Mouse (Mus musculus) layer of hippocampus, postnatal 25 days (tissue): ENCODE measurements at regions not wholly inside any gene's neighbourhood (a gene's known extent, or its start where the extent isn't known, plus 50 kb on each side); places are given as distances from the start of the nearest gene placed in this dataset.
A peak's percentile ranks its signal among the peaks of the same experiment; 100 is the strongest.

Source experiments
- DNase-seq, 2 experiments: peaks; one replicate each; pipeline ENCODE4 v3.0.0; 2022; ENCODE audit warnings: mixed read lengths in 2 of 2, low spot score in 1 of 2; ENCODE audit errors: extremely low spot score in 1 of 2

GRCm38 (mm10) chr1:83736428-83737117 is 328.6 kb upstream of the Sphkap start:
- DNase-seq = peak in 1 of 2 experiments; percentile 39

GRCm38 (mm10) chr1:83731682-83732081 is 323.7 kb upstream of the Sphkap start:
- DNase-seq = no peak

DNA sequence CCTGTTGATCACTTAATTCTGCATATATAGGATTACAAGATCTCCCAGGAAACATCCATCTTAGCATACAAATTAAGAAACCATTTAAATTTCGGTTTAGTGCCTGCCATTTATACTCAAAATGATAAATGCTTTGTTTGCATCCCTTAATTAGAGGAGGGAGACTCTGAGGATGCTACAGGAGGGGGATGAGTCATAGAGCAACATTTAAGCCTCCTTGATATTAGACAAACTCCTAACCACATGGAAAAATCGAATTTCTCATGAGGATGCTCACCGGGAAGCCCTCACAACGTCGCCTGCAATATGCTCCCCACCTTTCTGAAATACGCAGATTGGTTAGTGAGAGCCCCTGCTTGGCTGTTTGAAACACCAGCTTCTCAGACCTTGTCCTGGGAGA is 320.8 kb upstream of the Sphkap start:
- no peak for DNase-seq

GRCm38 (mm10) chr1:83727938-83728337 is 319.9 kb upstream of the Sphkap start:
- DNase-seq = no peak

GRCm38 (mm10) chr1:83727215-83727614 is 319.2 kb upstream of the Sphkap start:
- DNase-seq = no peak

GRCm38 (mm10) chr1:83723096-83723495 is 315.1 kb upstream of the Sphkap start:
- no peak for DNase-seq

GRCm38 (mm10) chr1:83720166-83720565 is 312.2 kb upstream of the Sphkap start:
- no peak for DNase-seq

GRCm38 (mm10) chr1:83717056-83717455 is 309.1 kb upstream of the Sphkap start:
- DNase-seq = peak in 1 of 2 experiments; percentile 54

GRCm38 (mm10) chr1:83701696-83702404 is 293.9 kb upstream of the Sphkap start:
- DNase-seq = no peak

DNA sequence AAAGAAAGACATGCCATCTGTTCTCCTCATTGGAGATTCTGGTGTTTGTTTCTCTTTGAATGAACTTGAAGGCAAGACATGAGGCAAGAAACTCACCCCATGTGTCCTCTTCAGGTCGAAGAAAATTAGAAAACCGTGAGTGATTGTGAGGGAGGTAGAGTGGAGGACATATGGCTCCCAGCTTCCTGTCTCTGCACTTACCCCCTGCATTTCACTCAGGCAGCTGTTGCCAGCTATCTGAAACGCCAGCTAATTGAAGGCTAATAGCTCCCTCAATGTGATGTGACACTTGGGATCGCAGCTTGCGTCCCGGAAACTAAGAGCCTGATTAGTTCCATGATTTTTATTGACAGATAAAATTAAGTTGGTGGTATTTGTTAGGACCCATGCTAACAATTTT is 289.4 kb upstream of the Sphkap start:
- DNase-seq = no peak

DNA sequence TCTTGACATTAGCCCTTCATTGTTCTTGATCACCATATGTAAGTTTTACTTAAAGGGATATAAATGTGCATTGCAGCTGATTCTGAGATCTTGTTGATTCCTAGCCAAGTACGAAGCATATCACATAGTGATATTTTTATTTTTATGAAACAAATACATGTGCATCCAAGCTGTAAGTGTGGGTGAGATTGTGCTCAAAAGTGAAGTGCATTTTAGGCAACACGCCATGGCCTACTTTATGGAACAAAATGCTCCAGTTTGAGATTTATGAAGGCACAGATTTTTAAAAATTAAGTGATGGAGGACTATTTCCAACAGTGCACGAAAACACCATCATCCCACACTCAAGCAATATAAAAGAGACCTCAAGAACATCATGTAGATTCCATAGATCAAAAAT is 277.2 kb upstream of the Sphkap start:
- no peak for DNase-seq

- no peak for DNase-seq
These were observed 257.3 kb upstream of the Sphkap start for GRCm38 (mm10) chr1:83665326-83665725.

DNA sequence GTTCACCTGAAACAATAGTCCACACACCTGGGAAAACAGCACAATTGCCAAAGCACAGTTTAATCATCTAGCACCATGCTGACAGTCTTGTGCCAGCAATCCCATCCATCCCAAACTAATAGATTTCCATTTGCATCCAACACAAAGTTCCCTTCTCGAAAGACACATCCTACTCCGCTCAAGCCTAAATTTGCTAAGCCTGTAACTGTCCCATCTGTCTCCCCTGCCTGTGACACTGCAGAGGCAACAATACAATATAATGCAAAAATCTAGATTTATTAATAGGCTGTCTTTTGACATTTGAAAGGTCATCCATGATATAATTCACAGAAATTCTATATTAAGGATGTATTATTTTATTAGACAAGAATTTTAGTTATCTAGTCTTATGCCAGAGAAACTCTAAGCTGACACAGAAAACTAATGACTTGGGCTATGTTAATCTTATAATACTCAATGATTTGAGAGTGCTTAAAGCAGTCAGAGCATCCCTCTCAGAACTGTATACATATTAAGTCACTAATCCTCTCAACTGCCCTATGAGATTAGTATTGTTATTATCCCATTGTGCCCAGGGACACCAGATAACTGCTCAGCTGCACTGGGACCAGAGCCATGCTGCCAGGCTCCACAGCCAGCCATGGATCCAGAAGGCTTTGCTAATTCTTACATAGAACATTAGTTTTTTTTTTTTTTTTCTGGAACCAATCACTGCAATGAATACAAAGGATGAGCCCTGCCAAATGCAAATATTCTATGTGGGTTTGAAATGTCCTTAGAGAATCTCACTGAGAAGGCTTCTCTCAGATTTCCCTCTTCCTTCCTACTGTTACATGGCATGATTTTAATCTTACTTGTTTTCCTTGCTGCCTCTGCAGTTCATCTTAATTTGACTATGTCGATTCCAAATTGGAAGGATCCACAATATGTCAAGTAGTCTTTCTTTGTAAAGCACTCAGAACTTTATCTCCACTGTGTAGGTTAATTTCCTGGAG is 254.1 kb upstream of the Sphkap start:
- DNase-seq = peak in 1 of 2 experiments; percentile 13

DNA sequence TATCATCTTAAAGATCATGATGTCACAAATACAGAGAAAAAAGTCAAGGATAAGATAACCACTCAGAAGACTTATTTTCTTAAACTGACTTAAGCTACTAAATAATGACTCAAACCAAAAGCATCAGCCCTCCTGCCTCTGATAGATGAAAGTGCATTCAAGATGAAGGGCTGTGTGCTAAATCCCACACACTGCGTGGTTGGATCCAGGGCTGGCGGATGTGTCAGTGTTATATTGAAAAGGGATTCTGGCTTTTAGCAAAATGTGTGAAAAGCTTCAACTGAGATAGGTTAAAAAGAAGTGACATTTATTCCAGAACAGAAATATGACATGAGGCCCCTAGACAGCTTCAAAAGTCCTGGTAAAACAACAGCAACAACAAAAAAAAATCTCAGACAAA is 245.7 kb upstream of the Sphkap start:
- no peak for DNase-seq

GRCm38 (mm10) chr1:83645606-83646005 is 237.6 kb upstream of the Sphkap start:
- DNase-seq = no peak

DNA sequence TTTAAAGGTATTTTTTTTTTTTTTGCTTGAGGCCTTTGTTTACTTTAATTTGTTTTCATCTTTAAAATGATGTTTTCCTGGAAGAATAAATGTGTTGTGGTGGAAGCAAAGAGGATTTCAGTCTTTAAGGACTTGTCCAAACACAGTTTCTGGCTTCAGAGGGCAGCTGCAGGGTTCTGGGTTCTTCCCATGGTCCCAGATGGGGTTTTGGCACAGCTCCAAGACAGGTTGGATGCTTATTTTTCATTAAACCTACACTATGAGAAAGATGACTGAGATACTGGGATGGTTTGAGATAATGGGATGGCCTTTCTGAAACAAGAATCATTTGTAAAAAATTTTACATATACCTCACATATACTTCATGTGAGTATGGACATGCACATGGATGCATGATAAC is 234.7 kb upstream of the Sphkap start:
- no peak for DNase-seq

DNA sequence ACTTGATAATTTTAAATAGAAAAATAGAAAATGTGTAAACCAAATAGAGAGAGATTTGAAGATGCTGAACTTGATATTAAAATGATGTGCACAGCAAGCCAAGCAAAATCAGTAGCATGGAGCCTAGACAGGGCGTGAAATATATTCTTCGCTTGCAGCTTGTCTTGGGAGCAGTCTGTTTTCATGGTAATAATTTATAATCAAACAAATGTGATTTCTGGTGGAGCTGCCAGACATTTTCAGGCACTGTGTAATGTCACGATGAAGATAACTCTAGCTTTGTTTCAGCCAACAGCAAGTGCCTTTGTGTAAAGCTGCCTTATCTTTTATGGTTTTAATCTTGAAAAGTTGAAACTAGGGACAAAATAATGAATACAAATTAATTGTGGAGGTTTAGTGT is 228.1 kb upstream of the Sphkap start:
- DNase-seq = no peak

GRCm38 (mm10) chr1:83631798-83632197 is 223.8 kb upstream of the Sphkap start:
- peak in 1 of 2 experiments; percentile 39 for DNase-seq

DNA sequence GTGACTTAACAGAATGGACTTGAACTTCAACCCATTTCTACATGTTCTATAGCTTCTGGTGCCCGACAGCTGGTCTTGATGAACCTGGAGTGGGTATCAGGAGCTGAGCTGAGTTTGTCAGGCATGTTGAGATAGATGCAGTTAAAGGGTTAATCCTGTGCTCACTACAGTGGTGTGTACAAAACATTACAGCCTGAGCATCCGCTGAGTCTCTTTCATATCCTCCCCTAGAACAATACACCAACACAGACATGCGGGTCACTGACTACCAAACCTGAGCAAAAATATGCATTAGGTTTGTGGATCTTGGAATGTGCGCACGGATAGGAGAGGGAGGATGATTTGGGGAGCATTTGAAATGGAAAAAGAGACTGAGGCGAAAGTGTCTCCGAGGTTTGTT is 223.4 kb upstream of the Sphkap start:
- DNase-seq = no peak

DNA sequence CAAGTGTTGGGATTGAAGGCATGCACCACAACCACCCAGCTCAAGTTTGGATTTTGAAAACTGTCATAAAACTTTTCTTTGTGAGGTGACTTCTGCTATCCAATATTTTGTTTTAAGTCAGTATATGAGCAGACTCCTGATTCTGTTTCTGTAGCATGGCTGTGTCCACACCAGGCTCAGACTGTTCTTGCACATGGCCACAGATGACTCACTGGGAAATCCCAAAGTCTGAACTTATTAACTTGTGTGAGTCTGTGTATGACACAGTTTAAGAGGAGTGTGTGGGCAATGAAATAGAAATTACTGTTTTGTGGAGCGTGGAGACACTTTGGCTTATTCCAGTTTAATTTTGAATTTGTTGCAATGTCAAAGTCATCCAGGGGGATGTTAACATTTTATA is 179.3 kb upstream of the Sphkap start:
- no peak for DNase-seq

DNA sequence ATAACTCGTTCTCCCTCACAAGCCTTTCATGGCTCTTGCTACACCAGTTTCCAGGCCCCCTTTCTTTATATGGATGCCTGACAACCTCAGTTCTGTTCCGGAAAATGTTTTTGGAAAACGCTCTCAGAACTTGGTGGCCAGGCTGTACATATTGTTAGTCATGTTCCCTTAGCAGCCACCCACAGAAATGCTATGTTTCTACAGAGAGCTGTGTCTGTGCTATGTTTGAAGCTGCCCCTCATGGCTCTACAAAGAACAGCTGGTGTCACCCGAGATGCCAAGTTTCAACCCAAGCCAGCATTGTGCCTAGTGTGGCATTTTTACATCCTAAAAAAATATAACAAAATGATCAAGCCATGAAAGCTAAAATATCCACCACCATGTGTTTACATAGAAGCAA is 175.0 kb upstream of the Sphkap start:
- peak; percentile 20 to 23 for DNase-seq
